In the genomic region with DNA sequence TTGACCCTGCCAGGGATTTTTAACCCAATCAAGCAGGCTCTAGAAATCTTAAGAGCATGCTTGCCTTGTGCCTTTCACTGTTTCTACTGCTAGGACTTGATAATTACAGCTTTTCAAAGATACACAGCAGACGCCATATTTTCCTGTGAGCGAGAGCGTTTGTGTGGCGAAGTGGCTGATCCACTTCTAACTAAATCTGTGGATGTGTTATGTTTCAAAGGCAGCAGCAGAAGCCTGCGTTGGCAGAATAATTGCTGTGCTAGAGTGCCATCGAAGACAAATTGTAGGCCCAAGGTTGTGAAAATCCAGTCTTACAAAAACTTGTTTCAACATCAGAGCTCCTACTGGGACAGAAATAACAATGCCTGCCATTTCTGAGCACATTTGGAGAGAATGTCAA, we compare ENCODE assay signal across 13 mouse cellular contexts.
DNase-seq lines count a peak whose midpoint lies in the region; ATAC-seq lines count a peak whose summit lies in the region.
"Had no signal": no experiment of that assay in that cellular context is flagged by ENCODE, and none has a peak within 500 bp of the region (broad histone marks: within the 10 kb centered on the region; RNA-seq: fewer than 3 reads in every experiment).

No protein-coding gene starts in this region.

- H3K4me3 ChIP-seq in hindbrain, embryonic 11.5 days (ENCODE audit: low read depth, low read length): no peak overlapping the region
- H3K4me3 ChIP-seq: liver, embryonic 12.5 days; neural tube, embryonic 13.5 days had no signal

- H3K4me1 ChIP-seq in hindbrain, embryonic 11.5 days (replicated peaks; ENCODE audit: control insufficient read depth, insufficient read depth, low read length): no peaks in the 10 kb centered on the region
- H3K4me1 ChIP-seq: liver, embryonic 12.5 days had no signal

- 88% methylated on average over 6 of the region's 6 CpGs for WGBS in hindbrain, embryonic 11.5 days

- no peak overlapping the region for H3K4me2 ChIP-seq in hindbrain, embryonic 11.5 days (replicated peaks; ENCODE audit: low read depth, low read length)
- H3K4me2 ChIP-seq: liver, embryonic 12.5 days; neural tube, embryonic 13.5 days had no signal

- peak; percentile 41 for DNase-seq in adrenal gland, postnatal 10 days
- no peak for DNase-seq in adrenal gland, adult 18-20 months (ENCODE audit: low spot score in 2 of 2)
- peak; percentile 13 to 45 for DNase-seq in layer of hippocampus, adult 18-20 months (ENCODE audit: low spot score in 2 of 2)
- no peak for DNase-seq in layer of hippocampus, adult 9-10 months (ENCODE audit: low spot score)
- DNase-seq in adrenal gland, postnatal 36 days: peak; percentile 29 to 31
- DNase-seq in layer of hippocampus, adult 9-11 months: peak; percentile 21
- DNase-seq in hindbrain, embryonic 11.5 days (ENCODE audit: low spot score): no peak
- DNase-seq in right cerebral cortex, postnatal 14 days: no peak
- DNase-seq: thymus, postnatal 14 days had no signal

- no peaks in the 10 kb centered on the region for H3K27me3 ChIP-seq in hindbrain, embryonic 11.5 days (ENCODE audit: control insufficient read depth, insufficient read depth, low read length)
- H3K27me3 ChIP-seq: liver, embryonic 12.5 days; neural tube, embryonic 13.5 days had no signal

- no peak for ATAC-seq in hindbrain, embryonic 11.5 days (ENCODE audit: low FRiP score)
- ATAC-seq: liver, embryonic 12.5 days; midbrain, embryonic 16.5 days had no signal

- no peaks in the 10 kb centered on the region for H3K9me3 ChIP-seq in hindbrain, embryonic 11.5 days (ENCODE audit: control insufficient read depth, low read length)
- H3K9me3 ChIP-seq: liver, embryonic 12.5 days; neural tube, embryonic 13.5 days had no signal

- H3K27ac ChIP-seq in hindbrain, embryonic 11.5 days (ENCODE audit: low read depth, low read length): no peak overlapping the region
- H3K27ac ChIP-seq: liver, embryonic 12.5 days; macrophage had no signal

- H3K36me3 ChIP-seq in hindbrain, embryonic 11.5 days (ENCODE audit: control insufficient read depth, insufficient read depth, low read length): no peaks in the 10 kb centered on the region
- H3K36me3 ChIP-seq: liver, embryonic 12.5 days; neural tube, embryonic 13.5 days had no signal

- no peak overlapping the region for H3K9ac ChIP-seq in hindbrain, embryonic 11.5 days (ENCODE audit: low read depth, low read length)
- H3K9ac ChIP-seq: liver, embryonic 12.5 days; neural tube, embryonic 13.5 days had no signal

Comparison
In these comparisons a context has a peak if more than half of its experiments do, and no peak if none do; other contexts are left out.
1. DNase-seq: peak in adrenal gland, postnatal 10 days (single experiment), layer of hippocampus, adult 18-20 months (2 of 2), adrenal gland, postnatal 36 days (2 of 2) and layer of hippocampus, adult 9-11 months (single experiment); none in adrenal gland, adult 18-20 months (0 of 2), layer of hippocampus, adult 9-10 months (single experiment), hindbrain, embryonic 11.5 days (single experiment) and right cerebral cortex, postnatal 14 days (single experiment).